Mouse (Mus musculus) adrenal gland, adult 2 months (tissue): Measurements from ENCODE around the gene Gm10697. TPM values are rescaled to one million over a fixed set of nuclear protein-coding genes. Genes with fewer than 3 reads are reported as not detected.
"Not testable (repeated sequence)": the region's sequence is repeated elsewhere in the genome, so short reads cannot be mapped to it uniquely, and the experiment has no call there.

Source experiments
- DNase-seq: peaks from one replicate; pipeline ENCODE4 v3.0.0; 2021
- long read RNA-seq: library from polyadenylated mRNA; stranded (forward); transcript quantifications from one replicate; pipeline ENCODE4 v2.0.0, GENCODE M21; 2021
- polyA plus RNA-seq: library from polyadenylated mRNA; depleted of rRNA; stranded (reverse); fragments of >200 nt; gene quantifications from 2 replicates; pipeline ENCODE4 v1.2.3, GENCODE M21; 2012; rRNA removed
- total RNA-seq, 2 experiments: library from RNA; stranded (reverse); gene quantifications; 2 replicates each; pipeline ENCODE4 v1.2.3; 2021

Gm10697 gene
- total RNA-seq, result not detected
- polyA plus RNA-seq, result not detected in 2 replicates
- long read RNA-seq, result 0 reads

DNA sequence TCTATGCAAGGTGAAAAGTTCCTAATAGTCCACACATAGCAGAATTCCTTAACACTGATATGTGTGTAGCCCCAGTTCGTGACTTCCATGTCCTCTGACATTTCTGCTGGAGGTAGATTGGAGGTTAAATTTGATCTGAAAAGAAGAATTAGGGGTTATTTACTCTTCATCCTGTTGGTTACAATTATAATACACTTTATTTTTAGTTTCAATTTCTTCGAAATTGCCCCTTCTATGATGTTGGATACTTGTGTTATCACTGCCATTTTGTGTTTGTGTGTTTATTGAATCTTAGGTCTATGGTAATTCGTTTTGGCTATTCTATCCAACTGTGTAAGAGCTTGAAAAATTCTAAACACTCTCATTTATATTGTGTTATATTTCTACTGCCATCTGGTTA, at the start of gene Gm10697:
Gene Gm10697 (minus strand): TSS at position 101 of the 400 bp plus-strand sequence.
- not testable (repeated sequence) for DNase-seq

DNA sequence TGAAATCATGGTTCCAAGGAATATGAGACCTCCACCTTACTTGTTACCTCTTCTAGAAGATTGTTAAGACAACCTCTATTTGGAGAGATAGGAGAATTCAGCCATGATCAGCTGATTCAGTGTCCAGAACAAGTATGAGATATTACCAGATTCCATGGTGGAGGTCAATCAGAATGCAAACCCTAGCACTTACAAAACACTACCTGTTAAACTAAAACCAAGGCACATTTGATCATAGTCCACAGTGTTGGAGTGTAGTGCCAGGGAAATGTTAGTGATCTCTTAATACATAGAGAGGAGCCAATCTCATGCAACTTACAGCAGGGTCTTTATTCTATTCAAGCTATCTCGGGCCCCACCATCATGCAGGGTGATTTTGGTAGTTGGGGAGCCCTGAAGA, 42.6 kb upstream of the Gm10697 start:
- not testable (repeated sequence) for DNase-seq

DNA sequence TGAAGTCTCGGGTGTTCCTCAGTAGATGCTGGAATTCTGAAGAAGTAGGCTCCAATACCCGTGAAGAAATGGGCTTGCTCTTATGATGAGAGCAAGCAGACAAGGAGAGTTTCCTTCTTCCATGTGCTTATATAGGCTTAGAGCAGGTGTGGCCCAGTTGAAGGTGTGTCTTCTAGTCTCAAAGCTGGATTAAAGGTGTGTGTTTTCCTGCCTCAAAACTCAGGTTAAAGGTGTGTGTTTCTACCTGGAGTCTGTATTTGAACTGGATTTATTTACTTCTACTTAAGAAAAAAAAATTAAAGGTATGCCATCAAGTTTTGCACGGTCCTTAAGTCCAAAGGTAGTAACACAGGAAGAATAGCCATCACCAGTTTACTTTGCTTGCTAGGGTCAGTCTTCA, 17.7 kb downstream of the Gm10697 start, which contains the start of gene Gm9125:
Gene Gm9125 (minus strand): TSS at position 101 of the 400 bp plus-strand sequence.
- DNase-seq, result not testable (repeated sequence)

DNA sequence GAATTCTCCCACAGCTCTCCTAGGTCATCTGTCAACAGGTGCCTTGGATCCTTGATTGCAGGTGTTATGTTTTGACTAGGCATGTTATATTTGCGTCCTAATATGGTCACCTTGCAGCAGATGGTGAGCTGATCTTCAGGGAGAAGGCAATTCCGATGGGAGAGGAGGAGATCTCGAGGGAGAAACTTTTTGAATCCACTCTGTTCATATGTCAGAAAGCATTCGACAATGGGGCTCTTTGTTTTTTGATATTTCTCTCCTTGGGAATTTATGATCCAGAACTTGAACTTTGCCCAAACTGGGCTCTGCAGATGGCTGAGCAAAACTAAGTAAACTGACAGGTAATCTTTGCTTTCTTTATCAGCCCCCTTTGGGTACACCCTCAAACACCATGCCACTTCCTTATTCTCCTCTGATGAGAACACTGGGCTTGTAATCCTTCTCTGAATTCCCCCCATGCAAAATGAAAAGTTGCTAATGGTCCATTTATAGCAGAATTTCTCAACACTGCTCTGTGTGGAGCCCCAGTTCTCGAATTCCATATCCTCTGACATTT, 22.8 kb downstream of the Gm10697 start:
- DNase-seq, result not testable (repeated sequence)

DNA sequence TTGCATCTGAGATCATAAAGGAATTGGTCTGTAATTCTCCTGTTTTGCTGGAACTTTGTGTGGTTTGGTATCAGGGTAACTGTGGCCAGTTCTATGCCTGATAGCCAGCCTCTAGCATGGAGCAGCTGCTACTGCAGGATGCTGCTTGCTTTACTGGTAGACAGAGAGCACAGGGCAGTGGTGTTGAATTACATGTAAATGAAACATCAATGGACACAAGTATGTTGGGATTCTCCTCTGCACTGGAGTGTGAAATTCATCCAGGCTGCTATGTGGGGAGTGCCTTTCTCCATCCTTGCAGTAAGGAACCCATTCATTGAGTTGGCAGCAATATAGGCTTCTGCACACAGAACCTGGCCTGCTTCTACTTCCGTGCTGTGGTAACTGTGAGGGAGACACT, 34.2 kb downstream of the Gm10697 start:
- not testable (repeated sequence) for DNase-seq

DNA sequence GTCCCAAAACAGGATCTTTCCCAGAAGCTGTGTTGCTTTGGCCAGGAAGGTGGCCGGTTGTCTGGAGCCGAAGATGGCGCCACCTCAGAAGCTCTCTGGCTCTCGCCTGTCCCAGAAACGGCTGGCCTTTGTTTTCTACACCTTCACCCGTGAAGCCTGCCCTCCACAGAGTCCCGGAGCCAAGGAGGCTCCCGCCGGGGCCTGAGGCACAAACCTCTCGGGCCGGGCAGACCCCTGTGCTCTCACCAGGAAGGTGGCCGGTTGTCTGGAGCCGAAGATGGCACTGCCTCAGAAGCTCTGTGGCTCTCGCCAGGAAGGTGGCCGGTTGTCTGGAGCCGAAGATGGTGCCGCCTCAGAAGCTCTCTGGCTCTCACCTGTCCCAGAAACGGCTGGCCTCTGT, 38.0 kb downstream of the Gm10697 start:
- DNase-seq, result not testable (repeated sequence)

Other genes with a start within 250 kb of the Gm10697 start
- gene Tdpoz3, start 246.6 kb downstream of the Gm10697 start, total RNA-seq, result not detected
- not detected in 2 replicates for gene Tdpoz3, start 246.6 kb downstream of the Gm10697 start, polyA plus RNA-seq
- not detected for gene Gm9117, start 129.1 kb downstream of the Gm10697 start, total RNA-seq
- not detected in 2 replicates for gene Gm9117, start 129.1 kb downstream of the Gm10697 start, polyA plus RNA-seq
- gene Tdpoz5, start 111.3 kb downstream of the Gm10697 start, total RNA-seq, result not detected
- gene Tdpoz5, start 111.3 kb downstream of the Gm10697 start, polyA plus RNA-seq, result not detected in 2 replicates
- gene Gm9125, start 17.8 kb downstream of the Gm10697 start, total RNA-seq, result not detected
- gene Gm9125, start 17.8 kb downstream of the Gm10697 start, polyA plus RNA-seq, result not detected in 2 replicates
- gene Gm10696, start 105.5 kb upstream of the Gm10697 start, total RNA-seq, result not detected
- gene Gm10696, start 105.5 kb upstream of the Gm10697 start, polyA plus RNA-seq, result not detected in 2 replicates
- not detected for gene Gm5286, start 124.1 kb upstream of the Gm10697 start, total RNA-seq
- gene Gm5286, start 124.1 kb upstream of the Gm10697 start, polyA plus RNA-seq, result not detected in 2 replicates
- gene Gm4778, start 191.4 kb upstream of the Gm10697 start, total RNA-seq, result not detected
- gene Gm4778, start 191.4 kb upstream of the Gm10697 start, polyA plus RNA-seq, result not detected in 2 replicates
- gene Them4, start 237.4 kb upstream of the Gm10697 start, total RNA-seq, result 1 to 10 TPM; 8.2 to 8.5 TPM
- 0.34 and 0.74 TPM in 2 replicates for gene Them4, start 237.4 kb upstream of the Gm10697 start, polyA plus RNA-seq